Mouse (Mus musculus) forebrain, embryonic 14.5 days (tissue): ENCODE measurements around the gene Borcs6. TPM values are rescaled to one million over a fixed set of nuclear protein-coding genes. Genes with fewer than 3 reads are reported as not detected.

Source experiments
- ATAC-seq: fragments of 200-750 bp; cut with Nextera tagmentation; 2 replicates; pipeline ENCODE4 v1.8.0; 2017; ENCODE audit warnings: mild to moderate bottlenecking, moderate library complexity
- DNase-seq: peaks from one replicate; pipeline ENCODE4 v3.0.0-alpha.2; 2015; ENCODE audit warnings: low spot score
- H3K27ac ChIP-seq: fragments of 300-500 bp; sonication (generic); 2 replicates; pipeline ENCODE4 v1.5.1; 2014; ENCODE audit warnings: low read depth, mild to moderate bottlenecking, control low read depth, low read length, moderate library complexity
- H3K27me3 ChIP-seq: fragments of 300-500 bp; sonication (generic); replicated peaks from 2 replicates; pipeline ENCODE4 v1.6.1; 2014; ENCODE audit warnings: low read length, control low read depth, mixed read lengths; ENCODE audit not compliant: control insufficient read depth, insufficient read depth
- H3K36me3 ChIP-seq: fragments of 300-500 bp; sonication (generic); 2 replicates; pipeline ENCODE4 v1.6.1; 2014; ENCODE audit warnings: low read length, control low read depth; ENCODE audit not compliant: control insufficient read depth, insufficient read depth
- H3K4me1 ChIP-seq: fragments of 300-500 bp; sonication (generic); 2 replicates; pipeline ENCODE4 v1.6.1; 2014; ENCODE audit warnings: antibody characterized with exemption, low read length, control low read depth; ENCODE audit not compliant: control insufficient read depth, insufficient read depth
- H3K4me2 ChIP-seq: fragments of 300-500 bp; sonication (generic); 2 replicates; pipeline ENCODE4 v1.6.1; 2014; ENCODE audit warnings: mild to moderate bottlenecking, control low read depth, low read length
- H3K4me3 ChIP-seq: fragments of 300-500 bp; sonication (generic); 2 replicates; pipeline ENCODE4 v1.5.1; 2014; ENCODE audit warnings: low read depth, low read length, control low read depth
- H3K9ac ChIP-seq: fragments of 300-500 bp; sonication (generic); 2 replicates; pipeline ENCODE4 v1.6.1; 2014; ENCODE audit warnings: mild to moderate bottlenecking, low read length, control low read depth, moderate library complexity
- H3K9me3 ChIP-seq: fragments of 300-500 bp; sonication (generic); replicated peaks from 2 replicates; pipeline ENCODE4 v1.6.1; 2016; ENCODE audit warnings: low read length, control low read depth, mixed read lengths; ENCODE audit not compliant: control insufficient read depth
- WGBS: fragments of 180-500 bp; shearing (Covaris S2); extraction: QIAGEN DNeasy Blood & Tissue Kit; methylation state at CpG from one replicate; pipeline ENCODE4 v1.1.7; 2014; 5-methylcytosine and 5-hydroxymethylcytosine counted together
- polyA plus RNA-seq: library from polyadenylated mRNA; unstranded; fragments of >200 nt; fragmentation: Nextera tagmentation; extraction: Ambion mirVana; gene quantifications from 2 replicates; pipeline ENCODE4 v1.2.1, GENCODE M21; 2014

Borcs6 gene
- polyA plus RNA-seq, 1 experiment from 2014 or later: 10.7 TPM

DNA sequence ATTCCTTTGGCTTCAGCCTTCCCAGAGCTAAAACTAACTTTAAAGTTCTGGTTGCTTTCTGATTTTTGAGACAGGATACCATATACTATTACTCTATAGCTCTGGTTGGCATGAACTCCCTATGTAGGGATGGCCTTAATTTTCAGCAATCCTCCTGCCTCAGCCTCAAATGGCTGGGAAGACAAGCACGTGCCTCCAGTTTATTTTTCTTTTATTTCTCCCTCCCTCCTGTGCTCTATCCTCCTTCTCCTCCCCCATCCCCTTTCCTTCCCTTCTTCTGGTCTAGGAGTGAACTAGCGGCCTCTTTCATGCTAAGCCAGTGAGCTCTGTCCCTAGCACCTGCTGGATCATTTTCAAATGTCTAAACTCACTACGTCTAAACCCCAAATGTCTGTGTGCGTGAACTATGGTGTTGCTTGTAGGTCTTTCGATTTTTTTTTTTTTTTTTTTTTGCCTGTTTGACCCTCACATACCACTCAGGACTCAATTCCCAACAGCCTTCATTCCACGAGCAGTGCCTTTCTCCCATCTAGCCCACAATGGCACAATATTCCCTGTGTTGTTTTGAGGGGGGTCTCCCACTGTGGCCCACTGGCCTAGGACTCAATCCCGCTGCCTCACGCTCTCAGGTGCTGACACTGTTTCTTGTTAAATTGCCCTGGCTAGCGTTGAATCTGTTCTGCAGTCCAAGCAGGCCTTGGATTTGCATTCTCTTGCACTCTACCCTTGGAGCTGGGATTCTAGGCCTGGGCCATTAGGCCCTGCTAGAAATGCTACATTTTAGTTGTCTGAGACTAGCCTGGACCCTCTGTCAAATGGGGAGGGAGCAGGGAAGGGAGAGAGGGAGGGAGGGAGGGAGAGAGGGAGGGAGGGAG, 5.0 kb downstream of the Borcs6 start:
- H3K4me2 ChIP-seq: peak overlapping the region; percentile 65
- no peak overlapping the region for H3K27ac ChIP-seq
- peak overlapping the region; percentile 54 for H3K4me3 ChIP-seq
- H3K27me3 ChIP-seq: no peaks in the 10 kb centered on the region
- no peaks in the 10 kb centered on the region for H3K9me3 ChIP-seq
- WGBS: 46% methylated on average over 9 of the region's 9 CpGs
- peak overlapping the region; percentile 77 for H3K9ac ChIP-seq
- H3K4me1 ChIP-seq: peaks cover 19% of the 10 kb centered on the region
- no peak for DNase-seq
- ATAC-seq: no peak
- H3K36me3 ChIP-seq: no peaks in the 10 kb centered on the region

DNA sequence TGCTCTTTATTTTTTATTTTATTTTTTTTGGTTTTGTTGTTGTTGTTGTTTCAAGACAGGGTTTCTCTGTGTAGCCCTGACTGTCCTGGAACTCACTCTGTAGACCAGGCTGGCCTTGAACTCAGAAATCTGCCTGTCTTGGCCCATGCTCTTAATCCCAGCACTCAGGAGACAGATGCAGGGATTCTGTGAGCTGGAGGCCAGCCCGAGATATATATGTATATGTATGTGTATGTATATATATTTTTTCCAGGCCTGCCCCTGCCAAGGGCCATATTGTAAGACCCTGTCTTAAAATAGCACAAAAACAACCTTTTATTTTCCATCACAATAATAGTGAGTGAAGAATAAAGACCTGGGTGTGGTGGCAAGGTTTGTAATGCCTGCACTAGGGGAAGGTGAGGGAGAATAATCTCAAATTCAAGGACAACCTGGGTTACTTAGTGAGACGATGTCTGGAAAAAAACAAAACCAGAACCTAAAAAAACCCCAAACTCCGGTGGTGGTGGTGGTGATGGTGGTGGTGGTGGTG, 5.9 kb downstream of the Borcs6 start:
- H3K27ac ChIP-seq: no peak overlapping the region
- no peak overlapping the region for H3K9ac ChIP-seq
- 0 out of 2 replicates have a peak overlapping the region, but pooled peaks have one; percentile 35 for H3K4me3 ChIP-seq
- no peaks in the 10 kb centered on the region for H3K9me3 ChIP-seq
- peaks cover 21% of the 10 kb centered on the region for H3K4me1 ChIP-seq
- DNase-seq: no peak
- peak overlapping the region; percentile 81 for H3K4me2 ChIP-seq
- H3K27me3 ChIP-seq: no peaks in the 10 kb centered on the region
- no peaks in the 10 kb centered on the region for H3K36me3 ChIP-seq
- 59% methylated on average over 3 of the region's 3 CpGs for WGBS
- no peak for ATAC-seq

DNA sequence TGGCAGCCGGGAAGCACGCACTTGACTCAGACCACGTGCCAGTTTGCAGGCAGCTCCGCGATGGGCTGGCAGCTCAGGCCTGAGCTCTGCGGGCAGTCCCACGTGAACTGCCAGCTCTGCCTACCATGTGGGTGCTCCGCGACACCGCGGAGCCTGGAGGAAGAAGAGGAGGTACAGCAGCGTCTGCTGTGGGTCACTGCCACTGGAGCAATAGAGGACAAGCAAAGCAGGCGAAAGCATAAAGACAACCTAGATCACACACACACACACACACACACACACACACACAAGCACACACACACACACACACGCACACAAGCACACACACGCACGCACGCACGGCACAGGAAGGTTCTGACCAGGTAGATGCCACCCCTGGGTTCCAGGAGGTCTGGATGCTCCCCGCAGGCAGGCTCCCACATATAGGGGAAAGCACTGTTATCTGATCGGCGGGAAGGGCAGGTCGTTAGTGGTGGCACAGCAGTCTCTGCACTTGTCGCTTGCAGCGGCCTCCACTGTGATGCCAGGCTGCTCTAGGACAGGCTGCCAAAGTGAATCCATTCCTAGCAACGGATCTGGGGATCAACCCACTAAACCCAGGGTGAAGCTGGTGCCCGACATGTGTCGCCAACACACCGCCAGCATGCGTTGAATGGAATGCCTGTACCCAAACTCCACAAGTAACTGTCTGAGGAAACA, 6.8 kb downstream of the Borcs6 start:
- no peaks in the 10 kb centered on the region for H3K27me3 ChIP-seq
- ATAC-seq (no peak), DNase-seq (peak; percentile 47)
- H3K4me1 ChIP-seq: peaks cover 13% of the 10 kb centered on the region; the same call in 1 of the 2 replicates
- H3K4me3 ChIP-seq: peak overlapping the region; percentile 35
- peak overlapping the region; percentile 60 for H3K9ac ChIP-seq
- under 1% methylated on average over 29 of the region's 29 CpGs for WGBS
- H3K9me3 ChIP-seq: no peaks in the 10 kb centered on the region
- 0 out of 2 replicates have a peak overlapping the region, but pooled peaks have one; percentile 5 for H3K27ac ChIP-seq
- peak overlapping the region; percentile 81 for H3K4me2 ChIP-seq
- no peaks in the 10 kb centered on the region for H3K36me3 ChIP-seq

DNA sequence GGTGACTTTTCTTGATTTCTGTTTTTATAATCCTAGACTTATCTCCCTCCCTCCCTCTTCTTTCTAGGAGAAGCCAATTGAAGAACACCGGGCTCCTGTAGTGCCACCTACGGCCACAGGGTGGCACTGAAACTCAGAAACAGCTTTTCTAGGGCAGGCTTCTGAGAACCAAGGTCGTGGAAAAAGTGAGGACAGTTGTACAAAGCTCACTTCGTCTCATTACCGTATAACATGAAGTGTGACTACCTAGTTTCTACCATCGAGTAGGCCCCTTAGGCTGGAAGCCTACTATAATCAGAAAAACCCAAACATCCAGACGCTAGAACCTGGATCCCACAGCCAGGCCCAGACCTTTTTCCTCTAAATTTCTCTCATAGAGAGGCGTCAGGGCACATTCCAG, 7.4 kb downstream of the Borcs6 start:
- Histone ChIP-seq H3K4me1 (peaks cover 12% of the 10 kb centered on the region; the same call in 1 of the 2 replicates), H3K36me3 (no peaks in the 10 kb centered on the region), H3K27me3 (no peaks in the 10 kb centered on the region), H3K27ac (no peak overlapping the region), H3K4me3 (peak overlapping the region; percentile 35), H3K4me2 (peak overlapping the region; percentile 81), H3K9ac (peak overlapping the region; percentile 60; the same call in 1 of the 2 replicates), H3K9me3 (no peaks in the 10 kb centered on the region)
- no peak for ATAC-seq
- 8% methylated on average over 8 of the region's 8 CpGs for WGBS
- peak; percentile 94 for DNase-seq

DNA sequence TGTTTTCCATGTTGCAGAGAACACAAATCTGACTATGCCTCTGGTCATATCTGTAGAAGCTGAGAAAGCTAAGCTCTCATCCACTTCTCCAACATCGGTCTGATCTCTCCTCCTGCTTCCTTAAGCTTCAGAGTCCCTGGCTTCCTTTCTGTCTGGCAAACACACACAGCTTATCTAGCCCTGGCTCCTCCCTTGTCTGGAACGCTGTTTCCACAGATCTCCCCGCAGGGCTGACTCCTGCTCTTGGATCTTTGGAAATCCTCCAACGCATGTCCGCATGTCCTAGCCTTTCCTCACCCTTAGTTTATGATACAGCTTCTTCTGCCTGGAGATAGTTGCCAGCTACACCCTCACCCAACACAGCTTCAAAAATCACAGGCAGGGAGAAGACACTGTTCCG, 8.1 kb downstream of the Borcs6 start:
- DNase-seq (no peak), ATAC-seq (no peak)
- peaks cover 13% of the 10 kb centered on the region; the same call in 1 of the 2 replicates for H3K4me1 ChIP-seq
- WGBS: 67% methylated on average over 6 of the region's 6 CpGs
- no peaks in the 10 kb centered on the region for H3K27me3 ChIP-seq
- H3K9me3 ChIP-seq: no peaks in the 10 kb centered on the region
- H3K27ac ChIP-seq: no peak overlapping the region
- no peak overlapping the region for H3K4me2 ChIP-seq
- H3K9ac ChIP-seq: no peak overlapping the region
- no peak overlapping the region for H3K4me3 ChIP-seq
- no peaks in the 10 kb centered on the region for H3K36me3 ChIP-seq

DNA sequence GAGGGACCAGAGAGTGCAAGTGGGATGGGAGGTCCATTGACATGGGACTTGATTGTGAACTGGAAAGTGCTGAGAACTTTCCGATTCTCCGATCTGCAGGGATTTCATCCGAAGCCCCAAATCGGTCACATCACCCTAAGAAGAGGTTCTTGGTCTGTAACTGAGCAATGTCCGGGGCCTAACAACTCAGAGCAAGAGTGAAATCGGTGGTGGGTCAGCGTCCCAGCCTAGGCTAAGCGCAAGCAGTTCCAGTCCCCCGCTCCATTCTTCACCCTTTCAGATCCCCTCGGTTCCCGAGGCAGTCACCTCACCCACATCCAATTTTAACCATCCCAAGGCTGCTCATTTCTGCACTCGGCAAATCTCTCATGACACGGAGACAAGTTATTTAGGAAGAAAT, 10.6 kb downstream of the Borcs6 start:
- peak overlapping the region; percentile 75 for H3K27ac ChIP-seq
- no peaks in the 10 kb centered on the region for H3K27me3 ChIP-seq
- H3K4me2 ChIP-seq: peak overlapping the region; percentile 77
- H3K9me3 ChIP-seq: no peaks in the 10 kb centered on the region
- WGBS: under 1% methylated on average over 13 of the region's 13 CpGs
- peak overlapping the region; percentile 48 for H3K4me3 ChIP-seq
- no peaks in the 10 kb centered on the region for H3K36me3 ChIP-seq
- DNase-seq (no peak), ATAC-seq (no peak)
- H3K9ac ChIP-seq: peak overlapping the region; percentile 80
- peaks cover 13% of the 10 kb centered on the region; the same call in 1 of the 2 replicates for H3K4me1 ChIP-seq

DNA sequence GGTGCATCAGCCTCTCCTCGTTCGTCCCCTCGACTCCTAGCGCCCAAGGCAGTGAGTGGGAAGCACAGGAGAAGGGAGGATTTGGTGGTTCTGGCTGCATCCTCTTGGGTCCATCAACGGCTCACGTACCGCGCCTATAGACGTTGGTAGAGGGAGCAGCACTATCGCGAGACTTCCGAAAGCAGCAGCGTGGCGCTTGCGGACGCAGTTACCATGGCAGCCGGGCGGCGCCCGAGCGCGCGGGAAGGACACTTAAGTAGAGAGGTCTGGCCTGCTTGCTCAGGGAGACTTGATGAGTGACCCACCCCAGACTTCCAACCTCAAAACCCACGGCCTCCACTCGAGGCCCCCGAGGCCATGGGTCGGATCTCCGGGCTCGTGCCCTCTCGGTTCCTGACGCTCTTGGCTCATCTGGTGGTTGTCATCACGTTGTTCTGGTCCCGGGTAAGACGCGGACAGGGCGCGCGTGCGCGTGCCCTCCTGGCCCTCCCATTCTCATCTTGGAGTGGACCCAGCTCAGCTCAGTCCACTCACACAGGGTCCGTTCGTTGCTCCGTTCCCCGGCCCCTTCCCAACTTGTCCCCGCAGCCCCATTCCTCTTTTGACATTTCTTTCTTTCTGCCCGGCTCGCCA, 11.2 kb downstream of the Borcs6 start, which contains the start of gene Tmem107:
TSS of gene Tmem107 (plus strand) at position 217 of the 633 bp plus-strand sequence.
- Histone ChIP-seq H3K36me3 (no peaks in the 10 kb centered on the region), H3K4me3 (peak within 1 kb of the TSS; percentile 48), H3K27me3 (no peaks in the 10 kb centered on the region), H3K9ac (peak within 1 kb of the TSS; percentile 80), H3K4me2 (peak within 1 kb of the TSS; percentile 77), H3K4me1 (peaks cover 13% of the 10 kb centered on the region; the same call in 1 of the 2 replicates), H3K9me3 (no peaks in the 10 kb centered on the region), H3K27ac (peak within 1 kb of the TSS; percentile 75)
- WGBS: under 1% methylated on average over 40 of the region's 47 CpGs
- DNase-seq (peak; percentile 98), ATAC-seq (peak; percentile 88)

DNA sequence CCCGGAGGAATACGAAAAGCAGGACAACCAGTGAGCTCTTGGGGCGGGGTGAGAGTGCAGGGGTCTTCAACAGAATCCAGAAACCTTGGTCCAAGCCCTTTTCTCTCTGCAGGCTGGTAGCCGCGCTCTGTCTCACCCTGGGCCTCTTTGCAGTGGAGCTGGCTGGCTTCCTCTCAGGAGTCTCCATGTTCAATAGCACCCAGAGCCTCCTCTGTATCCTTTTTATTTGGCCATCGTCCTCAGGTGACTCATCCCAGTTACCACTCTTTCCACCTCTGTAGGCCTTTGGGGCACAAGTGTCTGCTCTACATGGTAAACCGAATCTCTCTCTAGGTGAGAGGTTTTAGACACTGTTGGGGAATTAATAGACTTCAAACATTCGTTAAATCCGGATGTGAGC, 11.7 kb downstream of the Borcs6 start:
- Histone ChIP-seq H3K27ac (peak overlapping the region; percentile 75; the same call in 1 of the 2 replicates), H3K9me3 (no peaks in the 10 kb centered on the region), H3K36me3 (no peaks in the 10 kb centered on the region), H3K27me3 (no peaks in the 10 kb centered on the region), H3K4me3 (peak overlapping the region; percentile 48), H3K9ac (peak overlapping the region; percentile 80), H3K4me2 (peak overlapping the region; percentile 77), H3K4me1 (peaks cover 10% of the 10 kb centered on the region; the same call in 1 of the 2 replicates)
- no peak for ATAC-seq
- no peak for DNase-seq
- 22% methylated on average over 9 of the region's 9 CpGs for WGBS
